Mouse (Mus musculus) kidney, postnatal 0 days (tissue): Measurements from ENCODE around the gene Dnah7c. TPM values are rescaled to one million over a fixed set of nuclear protein-coding genes. Genes with fewer than 3 reads are reported as not detected.
A peak's percentile ranks its signal among the peaks of the same experiment; 100 is the strongest.
"Not testable (repeated sequence)": the region's sequence is repeated elsewhere in the genome, so short reads cannot be mapped to it uniquely, and the experiment has no call there.

Experiments
- ATAC-seq: fragments of 200-750 bp; cut with Nextera tagmentation; replicated peaks from 2 replicates; pipeline ENCODE4 v1.8.0; 2017; ENCODE audit warnings: low read depth, moderate number of reproducible peaks, moderate TSS enrichment, moderate library complexity; ENCODE audit not compliant: low FRiP score
- DNase-seq: peaks from one replicate; pipeline ENCODE4 v3.0.0-alpha.2; 2016; ENCODE audit warnings: low spot score
- H3K27ac ChIP-seq: fragments of 300-500 bp; sonication (generic); 2 replicates; pipeline ENCODE4 v1.5.1; 2014; ENCODE audit warnings: mild to moderate bottlenecking
- H3K27me3 ChIP-seq: fragments of 300-500 bp; sonication (generic); 2 replicates; pipeline ENCODE4 v1.6.1; 2014; ENCODE audit warnings: low read length, mixed read lengths; ENCODE audit not compliant: insufficient read depth
- H3K36me3 ChIP-seq: fragments of 300-500 bp; sonication (generic); 2 replicates; pipeline ENCODE4 v1.6.1; 2014; ENCODE audit warnings: low read length, mixed read lengths; ENCODE audit not compliant: insufficient read depth
- H3K4me1 ChIP-seq: fragments of 300-500 bp; sonication (generic); replicated peaks from 2 replicates; pipeline ENCODE4 v1.6.1; 2014; ENCODE audit warnings: antibody characterized with exemption, low read length, mixed read lengths; ENCODE audit not compliant: insufficient read depth
- H3K4me2 ChIP-seq: fragments of 300-500 bp; sonication (generic); 2 replicates; pipeline ENCODE4 v1.6.1; 2014; ENCODE audit warnings: mild to moderate bottlenecking, low read length, moderate library complexity, mixed read lengths
- H3K4me3 ChIP-seq: fragments of 300-500 bp; sonication (generic); replicated peaks from 2 replicates; pipeline ENCODE4 v1.5.1; 2014; ENCODE audit warnings: low read depth, low read length
- H3K9ac ChIP-seq: fragments of 300-500 bp; sonication (generic); 2 replicates; pipeline ENCODE4 v1.6.1; 2014; ENCODE audit warnings: low read depth, low read length
- H3K9me3 ChIP-seq: fragments of 300-500 bp; sonication (generic); replicated peaks from 2 replicates; pipeline ENCODE4 v1.6.1; 2016; ENCODE audit warnings: low read length, inconsistent platforms, mixed read lengths
- CTCF ChIP-seq: IDR thresholded peaks from 2 replicates; pipeline ENCODE4 v1.5.1; 2016; ENCODE audit warnings: antibody characterized with exemption, low read depth, mild to moderate bottlenecking, moderate library complexity
- WGBS: fragments of 180-500 bp; shearing (Covaris S2); extraction: QIAGEN DNeasy Blood & Tissue Kit; methylation state at CpG from one replicate; pipeline ENCODE4 v1.1.7; 2014; 5-methylcytosine and 5-hydroxymethylcytosine counted together
- polyA plus RNA-seq: library from polyadenylated mRNA; unstranded; fragments of >200 nt; fragmentation: Nextera tagmentation; extraction: Ambion mirVana; gene quantifications from 2 replicates; pipeline ENCODE4 v1.2.1, GENCODE M21; 2015

Gene Dnah7c
- polyA plus RNA-seq, 1 experiment from 2014 or later = 0.08 TPM

GRCm38 (mm10) chr1:46428401-46428800 lies 3.0 kb downstream of the Dnah7c start:
- no peak for DNase-seq
- H3K36me3 ChIP-seq = no peaks in the 10 kb centered on the region
- no peak for ATAC-seq
- no peak overlapping the region for H3K4me2 ChIP-seq
- no peaks in the 10 kb centered on the region for H3K4me1 ChIP-seq
- no peaks in the 10 kb centered on the region for H3K9me3 ChIP-seq
- no peaks in the 10 kb centered on the region for H3K27me3 ChIP-seq
- peak; percentile 38; the same call in 1 of the 2 replicates for TF ChIP-seq CTCF
- H3K4me3 ChIP-seq = no peak overlapping the region
- 86% methylated on average over 2 of the region's 2 CpGs for WGBS
- no peak overlapping the region for H3K9ac ChIP-seq
- H3K27ac ChIP-seq = no peak overlapping the region

- H3K4me1 ChIP-seq, ATAC-seq, H3K27me3 ChIP-seq, DNase-seq, H3K4me2 ChIP-seq, H3K36me3 ChIP-seq, H3K9ac ChIP-seq, H3K4me3 ChIP-seq, H3K27ac ChIP-seq, H3K9me3 ChIP-seq: not testable (repeated sequence)
- WGBS = 56% methylated on average over 1 of the region's 1 CpGs
Observed at GRCm38 (mm10) chr1:46514671-46515070, 89.3 kb downstream of the Dnah7c start.

- no peak for DNase-seq
- H3K9me3 ChIP-seq = no peaks in the 10 kb centered on the region
- H3K36me3 ChIP-seq = no peaks in the 10 kb centered on the region
- H3K4me2 ChIP-seq = no peak overlapping the region
- no peaks in the 10 kb centered on the region for H3K27me3 ChIP-seq
- no peak overlapping the region for H3K9ac ChIP-seq
- 0 out of 2 replicates have a peak, but pooled peaks have one; percentile 25 for ATAC-seq
- no peak for TF ChIP-seq CTCF
- no peak overlapping the region for H3K4me3 ChIP-seq
- H3K27ac ChIP-seq = no peak overlapping the region
- no peaks in the 10 kb centered on the region for H3K4me1 ChIP-seq
Observed at GRCm38 (mm10) chr1:46521032-46521431, 95.6 kb downstream of the Dnah7c start.

GRCm38 (mm10) chr1:46526537-46526936 lies 101.1 kb downstream of the Dnah7c start:
- H3K9me3 ChIP-seq, H3K4me1 ChIP-seq, H3K9ac ChIP-seq, ATAC-seq, H3K27me3 ChIP-seq, H3K4me3 ChIP-seq, DNase-seq, H3K4me2 ChIP-seq, H3K36me3 ChIP-seq, H3K27ac ChIP-seq: not testable (repeated sequence)
- WGBS = 53% methylated on average over 3 of the region's 3 CpGs

GRCm38 (mm10) chr1:46544812-46545421 lies 119.5 kb downstream of the Dnah7c start:
- no peak for TF ChIP-seq CTCF
- Histone ChIP-seq H3K9me3 (no peaks in the 10 kb centered on the region), H3K4me2 (no peak overlapping the region), H3K36me3 (no peaks in the 10 kb centered on the region), H3K4me3 (no peak overlapping the region), H3K9ac (no peak overlapping the region), H3K4me1 (no peaks in the 10 kb centered on the region), H3K27ac (no peak overlapping the region), H3K27me3 (no peaks in the 10 kb centered on the region)
- WGBS = 31% methylated on average over 2 of the region's 2 CpGs
- peak; percentile 59 for ATAC-seq
- DNase-seq = peak; percentile 16

- peak; percentile 59 for TF ChIP-seq CTCF
- peak; percentile 49 for DNase-seq
- no peaks in the 10 kb centered on the region for H3K4me1 ChIP-seq
- H3K4me3 ChIP-seq = no peak overlapping the region
- H3K27me3 ChIP-seq = no peaks in the 10 kb centered on the region
- H3K9me3 ChIP-seq = no peaks in the 10 kb centered on the region
- no peak overlapping the region for H3K9ac ChIP-seq
- H3K4me2 ChIP-seq = no peak overlapping the region
- WGBS = 35% methylated on average over 3 of the region's 3 CpGs
- no peaks in the 10 kb centered on the region for H3K36me3 ChIP-seq
- no peak overlapping the region for H3K27ac ChIP-seq
- ATAC-seq = no peak
Observed at GRCm38 (mm10) chr1:46580385-46580784, 155.0 kb downstream of the Dnah7c start.

GRCm38 (mm10) chr1:46593826-46594225 lies 168.4 kb downstream of the Dnah7c start:
- H3K4me2 ChIP-seq, ATAC-seq, H3K9ac ChIP-seq, H3K9me3 ChIP-seq, H3K4me3 ChIP-seq, H3K4me1 ChIP-seq, H3K27me3 ChIP-seq, H3K27ac ChIP-seq, DNase-seq, H3K36me3 ChIP-seq: not testable (repeated sequence)
- WGBS = 88% methylated on average over 1 of the region's 1 CpGs

- not testable (repeated sequence) for H3K4me1 ChIP-seq, H3K4me2 ChIP-seq, H3K9me3 ChIP-seq, ATAC-seq, H3K9ac ChIP-seq, DNase-seq, H3K27me3 ChIP-seq, H3K27ac ChIP-seq, H3K4me3 ChIP-seq, H3K36me3 ChIP-seq
- no CpG with 5 or more reads among the region's 1 CpGs for WGBS
Observed at GRCm38 (mm10) chr1:46596343-46596742, 171.0 kb downstream of the Dnah7c start.
